Mouse (Mus musculus) G1E (cell line): Measurements from ENCODE around the gene Fam83e.

Experiments
- CTCF ChIP-seq: IDR thresholded peaks from 2 replicates; pipeline ENCODE4 v1.5.1; 2012; ENCODE audit warnings: low read depth, low read length, inconsistent platforms, mixed read lengths
- TAL1 ChIP-seq: conservative IDR thresholded peaks from 2 replicates; pipeline ENCODE4 v1.6.1; 2012; ENCODE audit warnings: low read depth, low read length, inconsistent platforms, mixed read lengths

GRCm38 (mm10) chr7:45760151-45760550, 39.1 kb downstream of the Fam83e start:
- TF ChIP-seq CTCF, result no peak
- no peak for TF ChIP-seq TAL1
